Mouse (Mus musculus) kidney, adult 11 months (tissue): ENCODE measurements around the gene Aamdc.

Experiments used
- DNase-seq: peaks from one replicate; pipeline ENCODE4 v3.0.0; 2022

Aamdc gene

GRCm38 (mm10) chr7:97500555-97501209, 78.6 kb downstream of the Aamdc start:
- no peak for DNase-seq
